Mouse (Mus musculus): ENCODE measurements at regions not wholly inside any gene's neighbourhood (a gene's known extent, or its start where the extent isn't known, plus 50 kb on each side); places are given as distances from the start of the nearest gene placed in this dataset.
"Not testable (repeated sequence)": the region's sequence is repeated elsewhere in the genome, so short reads cannot be mapped to it uniquely, and the experiment has no call there.

DNA sequence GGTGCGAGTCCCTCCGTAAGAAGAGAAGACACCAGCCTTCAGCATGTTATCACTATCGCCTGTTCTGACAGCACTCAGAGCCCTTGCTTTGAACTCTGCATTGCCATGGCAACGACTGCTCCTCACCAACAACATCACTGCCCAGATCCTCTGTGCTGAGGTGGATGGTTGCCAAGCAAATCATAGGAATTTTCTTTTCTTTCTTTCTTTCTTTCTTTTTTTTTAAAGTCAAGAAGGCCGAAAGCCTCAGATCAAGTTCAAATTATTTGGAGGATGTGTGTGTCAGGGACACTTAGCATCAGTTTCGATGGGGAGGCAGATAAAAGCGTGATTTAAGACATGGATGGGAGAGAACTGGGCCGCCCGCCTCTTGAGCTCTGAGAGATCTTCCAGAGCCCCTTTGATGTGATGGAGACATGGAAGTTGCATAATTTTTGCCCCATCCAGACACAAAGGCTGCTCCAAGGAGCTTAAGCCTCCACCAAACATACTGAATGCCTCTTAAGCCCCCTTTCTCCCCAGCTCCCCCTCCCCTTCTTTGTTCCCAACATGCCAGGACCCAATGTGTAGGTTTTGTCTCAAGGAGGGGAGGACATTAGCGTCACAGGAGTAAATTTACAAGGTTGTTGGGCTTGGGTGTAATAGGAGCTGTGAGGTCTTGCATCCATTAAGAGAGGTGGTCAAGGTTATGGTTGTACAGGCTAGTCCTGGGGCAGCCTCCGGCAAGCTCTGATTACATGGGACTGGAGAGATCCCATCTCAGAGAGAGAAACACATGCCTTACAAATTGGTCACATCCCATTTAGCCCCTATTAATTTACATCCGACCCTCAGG lies 167.4 kb upstream of the Npvf start:
- DNase-seq (ENCODE audit: low spot score in 2 of 2) = no peak

DNA sequence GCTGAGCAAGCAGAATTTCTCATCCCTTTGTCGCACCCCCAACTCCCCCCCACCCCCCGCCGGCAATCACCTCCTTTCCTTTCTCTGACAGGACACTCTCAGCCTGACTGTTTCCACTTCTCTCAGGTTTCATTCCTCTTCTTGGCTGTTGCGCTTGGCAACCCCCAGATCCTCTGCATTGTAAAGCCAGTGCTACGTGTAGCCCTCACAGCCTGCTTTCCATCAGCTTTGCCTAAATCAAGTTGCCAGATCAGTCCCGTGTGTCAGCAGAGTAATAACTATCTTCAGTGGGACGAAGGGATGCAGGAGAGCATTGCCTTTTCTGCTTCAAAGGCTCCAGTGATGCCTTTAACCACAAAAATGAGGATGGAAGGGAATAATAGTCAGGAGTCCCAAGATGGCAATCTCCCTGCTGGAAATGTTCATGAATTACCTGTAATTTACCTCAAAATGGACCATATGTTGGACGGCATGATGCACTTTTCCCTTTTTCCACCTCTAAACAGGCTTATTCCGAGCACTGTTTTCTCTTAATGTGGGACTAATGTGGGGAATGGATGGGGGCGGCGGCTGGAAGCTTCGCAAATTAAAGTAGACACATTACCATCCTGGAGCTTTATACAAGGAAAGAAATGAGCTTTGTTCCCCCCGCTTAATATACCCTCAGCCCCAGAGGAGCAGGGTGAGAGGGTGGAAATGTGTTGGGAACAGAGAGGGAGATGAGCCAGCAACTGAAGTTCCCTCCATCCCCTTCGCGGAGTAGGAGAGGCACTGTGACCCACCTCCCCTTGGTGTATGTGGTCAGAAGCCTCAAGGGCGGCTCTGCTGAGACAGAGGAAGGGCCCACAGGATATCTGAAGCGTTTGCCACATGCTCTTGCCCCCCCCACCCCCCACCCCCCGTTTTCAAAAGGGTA lies 168.3 kb upstream of the Npvf start:
- DNase-seq (ENCODE audit: low spot score in 2 of 2) = no peak

DNA sequence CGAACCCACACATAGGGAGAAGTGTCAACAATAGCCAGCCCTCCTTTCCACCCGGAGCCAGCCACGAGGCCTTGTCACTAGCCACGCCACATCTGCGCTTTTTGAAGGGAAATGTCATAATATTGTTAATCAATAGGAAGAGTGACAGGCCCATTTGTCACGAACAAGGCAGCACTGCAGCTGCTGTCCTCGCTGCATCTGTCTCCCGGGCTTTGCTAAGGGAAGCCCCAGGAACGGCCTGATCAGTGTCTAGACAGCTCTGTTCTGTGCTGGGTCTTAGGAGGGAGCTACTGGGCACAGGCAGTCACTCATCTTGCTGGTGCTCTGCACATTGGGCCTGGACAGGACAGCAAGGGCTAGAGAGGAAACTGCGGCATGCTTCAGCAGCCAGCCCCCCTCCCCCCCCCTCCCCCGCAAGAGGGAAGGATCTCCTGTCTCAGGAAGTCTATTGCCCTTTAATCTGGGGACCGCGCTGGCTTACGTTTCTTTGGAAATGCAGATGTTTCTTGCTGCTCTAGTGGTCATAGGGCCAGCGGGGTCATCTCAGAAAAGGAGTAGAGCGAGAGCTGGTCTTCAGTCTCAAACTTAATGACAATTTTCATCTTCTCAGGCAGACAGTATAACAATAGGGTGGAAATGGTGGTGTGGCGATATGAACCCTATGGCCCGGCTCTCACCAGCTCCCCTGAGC lies 169.1 kb upstream of the Npvf start:
- DNase-seq (ENCODE audit: low spot score in 2 of 2) = no peak

DNA sequence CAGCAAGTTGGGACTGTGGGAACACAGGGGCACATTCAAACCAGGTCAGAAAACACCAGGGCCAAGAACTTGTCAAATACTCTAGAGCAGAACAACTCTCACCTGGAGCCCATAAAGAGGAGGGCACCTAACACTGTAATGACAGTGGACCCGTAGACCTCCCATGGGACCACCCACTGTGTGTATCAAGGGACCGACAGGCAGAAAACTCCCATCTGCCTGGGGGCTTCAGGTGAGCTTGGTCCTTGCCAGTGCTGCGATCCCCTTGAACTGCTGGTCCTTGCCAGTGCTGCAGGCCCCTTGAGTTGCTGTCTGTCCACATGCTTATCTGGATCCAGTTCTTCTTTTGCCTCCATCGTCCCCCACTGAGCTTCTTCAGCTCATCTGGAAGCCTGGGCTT lies 170.2 kb upstream of the Npvf start:
- no peak for DNase-seq (ENCODE audit: low spot score in 2 of 2)

DNA sequence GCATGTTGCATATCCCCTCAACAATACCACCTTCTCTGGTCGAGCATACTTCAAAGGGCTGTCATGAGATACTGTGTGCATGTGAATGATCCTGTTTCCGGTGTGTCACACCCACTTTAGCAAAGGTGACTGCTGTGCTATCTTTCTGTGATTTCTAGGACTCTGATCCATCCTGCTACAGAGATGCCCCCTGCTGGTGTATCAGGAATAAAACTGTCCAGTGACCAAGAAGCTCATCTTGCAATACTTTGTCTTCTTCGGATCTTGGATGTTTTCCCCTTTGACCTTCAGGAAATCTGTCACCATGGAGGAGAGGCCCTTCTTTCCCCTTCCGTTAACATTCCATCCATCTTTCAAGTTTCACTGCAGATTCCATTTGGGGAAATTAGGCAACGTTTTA lies 177.5 kb upstream of the Npvf start:
- DNase-seq (ENCODE audit: low spot score in 2 of 2) = no peak

DNA sequence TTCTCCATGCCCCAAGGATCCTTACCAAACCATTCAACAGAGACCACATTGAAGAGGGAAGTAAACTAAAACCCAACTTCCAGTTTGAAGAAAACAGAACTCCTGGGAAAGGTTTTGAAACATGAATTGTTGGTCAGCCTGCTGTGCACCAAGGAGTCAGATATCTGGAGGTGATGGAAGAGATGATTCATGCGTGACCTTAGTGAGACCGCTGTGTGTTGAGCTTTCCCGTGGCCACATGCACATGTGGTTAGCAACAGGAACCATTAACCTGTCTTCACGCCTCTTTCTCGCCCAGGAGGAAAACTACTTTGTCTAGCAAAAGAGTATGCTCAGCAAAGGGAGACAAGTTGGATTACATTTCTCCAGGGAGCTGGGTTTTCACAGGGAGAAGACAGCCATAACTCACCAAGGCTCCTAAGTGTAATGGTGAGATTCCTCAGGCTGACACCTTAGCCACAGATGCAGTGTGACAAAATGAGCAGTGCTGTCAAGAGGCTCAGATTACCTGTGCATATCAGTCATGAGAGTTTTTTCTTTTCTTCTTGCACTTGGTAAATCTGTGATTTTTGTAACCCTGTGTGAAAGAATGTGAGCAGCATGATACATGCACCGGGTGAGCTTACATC lies 181.9 kb upstream of the Npvf start:
- DNase-seq (ENCODE audit: low spot score in 2 of 2) = no peak

DNA sequence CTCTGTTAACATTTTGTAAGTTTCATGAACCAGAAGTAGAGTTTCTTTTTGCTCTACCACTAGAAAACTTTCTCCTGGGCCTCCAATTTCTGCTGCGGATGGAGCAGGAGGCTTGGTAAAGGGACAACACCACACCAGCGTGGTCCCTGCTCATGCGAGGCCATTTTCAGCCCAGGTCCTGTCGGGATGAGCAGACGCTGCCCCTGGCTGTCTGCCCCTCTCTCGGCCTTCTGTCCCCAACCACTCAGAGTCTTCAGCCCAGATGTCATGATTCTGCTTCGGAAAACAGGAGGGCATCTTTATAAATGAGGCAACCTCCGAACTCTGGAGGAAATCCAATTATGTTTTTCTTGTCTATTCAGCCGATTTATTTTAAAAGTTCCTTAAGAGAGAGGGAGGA lies 186.6 kb upstream of the Npvf start:
- no peak for DNase-seq (ENCODE audit: low spot score in 2 of 2)

DNA sequence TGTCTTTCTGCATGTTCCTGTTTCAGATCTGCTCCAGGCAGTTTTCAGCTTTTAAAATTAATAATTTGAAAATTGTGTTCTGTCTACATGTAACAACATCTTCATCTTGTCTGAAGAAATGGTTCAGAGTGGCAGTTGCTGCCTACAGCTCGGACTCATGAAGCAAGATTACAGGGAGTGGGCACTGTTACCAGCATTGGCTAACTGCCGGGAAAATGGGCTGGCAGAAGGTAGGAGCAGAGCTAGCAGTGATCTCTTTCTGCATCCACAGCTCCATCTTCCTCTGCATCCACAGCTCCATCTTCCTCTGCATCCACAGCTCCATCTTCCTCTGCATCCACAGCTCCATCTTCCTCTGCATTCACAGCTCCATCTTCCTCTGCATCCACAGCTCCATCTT lies 191.0 kb upstream of the Npvf start:
- DNase-seq (ENCODE audit: low spot score in 2 of 2) = not testable (repeated sequence)

DNA sequence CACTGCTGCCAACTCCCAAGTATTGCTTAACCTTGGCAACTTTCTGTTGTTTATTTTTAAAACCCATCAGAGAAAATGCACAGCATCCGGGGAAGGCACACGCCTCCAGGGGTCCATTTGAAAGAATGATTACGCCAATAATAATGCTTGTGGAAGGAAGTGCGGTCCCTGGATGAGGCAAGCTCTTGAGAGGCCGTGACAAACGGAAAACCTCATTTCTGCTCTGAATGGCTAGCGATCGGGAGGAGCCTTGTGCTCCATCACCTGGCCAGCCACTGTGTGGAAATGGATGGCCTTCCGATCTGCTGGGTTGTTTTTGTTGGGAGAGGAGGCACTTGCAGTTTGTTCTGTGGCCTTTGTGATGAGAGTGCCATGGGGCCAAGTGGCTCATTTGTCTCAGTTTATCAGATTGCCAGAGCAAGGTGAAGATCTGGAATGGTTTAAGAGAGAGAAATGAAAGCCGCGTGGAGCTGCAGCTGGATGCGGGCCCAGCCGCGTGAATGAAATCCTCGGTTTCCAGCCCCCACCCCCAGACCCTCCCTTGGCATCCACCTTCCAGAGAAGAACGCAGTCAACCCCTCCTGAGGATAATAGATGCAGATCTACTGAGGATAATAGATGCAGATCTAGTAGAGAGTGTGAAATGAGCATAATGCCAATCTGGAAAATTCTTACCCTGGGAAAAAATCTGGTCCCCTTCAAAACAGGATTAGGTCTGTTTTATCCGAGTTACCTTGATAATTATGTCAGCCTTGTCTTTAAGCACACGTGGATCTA lies 192.7 kb upstream of the Npvf start:
- DNase-seq (ENCODE audit: low spot score in 2 of 2) = no peak

DNA sequence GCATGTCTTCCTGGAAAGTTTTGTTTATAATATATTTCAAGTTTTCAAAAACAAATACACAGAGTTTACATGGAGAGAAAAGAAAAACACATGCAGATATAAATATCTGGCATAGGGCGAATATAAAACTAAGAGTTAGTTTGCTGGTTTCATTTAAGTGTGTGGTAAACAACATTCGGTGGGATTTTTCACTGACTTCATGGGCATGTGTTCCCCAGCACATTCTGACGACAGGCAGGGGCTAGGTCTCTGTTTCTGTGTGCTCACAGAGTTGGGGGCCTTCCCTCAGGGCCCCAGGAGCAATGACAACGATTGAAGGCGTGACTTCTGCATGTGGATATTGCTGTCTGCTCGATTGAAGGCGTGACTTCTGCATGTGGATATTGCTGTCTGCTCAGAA lies 193.3 kb upstream of the Npvf start:
- DNase-seq (ENCODE audit: low spot score in 2 of 2) = no peak

DNA sequence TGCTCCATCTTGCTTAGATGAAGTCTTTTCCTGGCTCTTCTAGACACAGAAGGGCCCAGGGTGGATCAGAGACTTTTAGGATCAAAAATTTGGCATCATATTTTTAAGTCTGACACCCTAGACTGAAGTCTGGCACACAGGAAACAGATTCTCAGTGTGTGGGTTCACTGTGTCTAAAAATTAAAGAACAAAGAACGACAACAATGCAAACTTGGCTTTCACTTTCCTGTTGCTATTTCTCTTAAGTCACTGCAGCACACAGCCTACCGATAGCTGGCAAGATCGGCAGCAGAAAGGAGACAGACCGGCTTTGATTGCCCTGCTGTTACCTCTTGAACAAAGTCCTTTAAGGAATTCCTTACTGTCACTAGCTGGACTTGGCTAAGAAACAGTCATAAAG lies 204.9 kb upstream of the Npvf start:
- no peak for DNase-seq (ENCODE audit: low spot score in 2 of 2)

DNA sequence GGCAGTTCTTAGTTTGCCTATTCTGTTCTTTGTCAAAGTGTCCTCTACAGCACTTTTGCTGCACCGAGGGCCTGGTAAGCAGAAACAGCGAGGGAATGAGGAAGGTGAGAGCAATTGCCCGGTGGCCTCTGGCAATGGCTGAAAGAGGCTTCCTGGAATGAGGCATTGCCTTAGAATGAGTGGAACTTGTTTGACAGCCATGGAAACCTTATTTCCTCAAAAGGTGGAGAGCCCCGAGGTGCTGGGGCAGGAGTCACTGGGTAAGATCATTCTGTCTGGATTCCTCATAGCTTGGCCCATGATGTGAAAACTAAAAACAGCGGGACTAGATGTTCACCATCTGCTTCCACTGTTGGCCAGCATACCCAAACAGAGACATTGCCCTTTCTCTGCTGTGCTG lies 223.8 kb upstream of the Npvf start:
- no peak for DNase-seq (ENCODE audit: low spot score in 2 of 2)

DNA sequence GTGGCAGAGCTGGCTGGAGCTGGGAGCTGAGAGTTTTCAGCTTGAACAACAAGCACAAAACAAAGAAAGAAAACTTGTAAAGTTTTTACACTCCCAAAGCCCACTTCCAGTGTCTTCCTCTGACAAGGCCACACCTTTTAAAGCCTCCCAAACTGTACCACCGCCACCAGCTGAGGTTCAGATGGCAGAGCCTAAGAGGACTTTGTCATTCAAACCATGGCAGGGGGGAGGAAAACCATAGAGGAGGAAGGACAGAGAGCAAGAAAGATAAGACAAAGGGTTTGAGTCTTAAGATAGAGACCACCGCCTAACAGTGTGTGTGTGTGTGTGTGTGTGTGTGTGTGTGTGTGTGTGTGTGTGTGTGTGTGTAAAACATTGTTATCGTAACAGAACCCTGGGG lies 228.1 kb upstream of the Npvf start:
- DNase-seq (ENCODE audit: low spot score in 2 of 2) = no peak

DNA sequence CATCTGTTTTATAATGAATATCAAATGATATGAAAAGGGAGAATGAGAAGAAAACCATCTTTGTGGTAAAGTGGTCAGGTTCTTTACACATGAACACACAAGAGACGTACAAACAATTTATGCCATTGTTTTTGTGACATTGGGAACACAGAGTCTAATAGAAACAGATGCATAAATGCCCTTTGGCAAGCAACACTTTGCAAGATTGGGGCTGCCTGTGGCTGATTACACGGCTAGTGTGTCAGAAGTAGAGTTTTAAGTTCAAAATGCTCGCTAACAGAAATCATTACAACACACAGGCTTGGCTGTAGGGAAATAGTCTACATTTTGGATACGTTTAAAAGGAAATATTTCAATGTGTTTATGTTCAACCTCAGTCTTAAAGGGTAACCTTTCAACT lies 228.5 kb upstream of the Npvf start:
- no peak for DNase-seq (ENCODE audit: low spot score in 2 of 2)

DNA sequence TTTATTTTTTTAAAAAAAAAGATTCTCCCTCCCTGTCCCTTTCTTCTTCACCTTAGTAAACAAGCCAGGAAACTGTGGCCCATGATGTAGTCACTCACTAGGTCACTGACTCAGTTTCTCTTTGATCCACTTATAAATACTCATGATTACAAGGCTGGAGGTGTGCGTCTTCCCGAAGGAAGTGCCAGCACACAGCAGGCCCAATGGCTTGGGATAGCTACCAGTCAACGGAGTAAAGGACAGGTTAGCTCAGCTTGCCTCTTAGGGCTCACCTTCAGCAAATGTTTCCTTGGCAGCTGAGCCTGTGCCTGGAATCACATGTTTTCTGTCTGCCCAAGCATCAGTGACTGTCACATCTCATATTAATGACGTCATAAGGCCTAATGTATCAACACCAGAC lies 230.8 kb upstream of the Npvf start:
- DNase-seq (ENCODE audit: low spot score in 2 of 2) = no peak

DNA sequence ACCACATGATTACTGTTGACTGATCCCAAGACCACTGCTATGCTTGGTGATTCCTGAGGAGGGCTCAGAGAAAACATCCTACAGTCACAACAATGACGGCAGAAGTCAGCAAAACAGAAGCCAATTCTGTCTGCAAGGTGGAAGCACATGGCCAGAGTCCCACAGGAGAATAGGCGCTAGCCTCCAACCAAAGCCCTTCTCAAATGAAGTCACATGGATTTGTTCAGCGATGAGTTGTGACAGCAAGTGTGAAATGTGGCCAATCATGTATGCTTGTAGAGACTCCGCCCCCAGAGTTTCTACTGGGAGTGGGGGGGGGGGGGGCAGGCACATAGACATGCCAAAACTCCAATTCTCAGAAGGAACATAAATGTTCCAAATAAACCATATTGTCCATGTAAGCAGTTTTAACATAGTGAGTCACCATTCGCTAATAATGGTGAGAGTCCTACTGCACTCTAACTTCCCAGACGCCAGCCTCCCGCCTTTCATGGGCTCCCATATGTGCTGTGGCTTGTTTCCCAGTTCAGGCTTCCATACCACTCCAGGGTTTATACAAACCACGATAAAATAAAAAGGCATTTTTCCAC lies 231.6 kb upstream of the Npvf start:
- no peak for DNase-seq (ENCODE audit: low spot score in 2 of 2)

DNA sequence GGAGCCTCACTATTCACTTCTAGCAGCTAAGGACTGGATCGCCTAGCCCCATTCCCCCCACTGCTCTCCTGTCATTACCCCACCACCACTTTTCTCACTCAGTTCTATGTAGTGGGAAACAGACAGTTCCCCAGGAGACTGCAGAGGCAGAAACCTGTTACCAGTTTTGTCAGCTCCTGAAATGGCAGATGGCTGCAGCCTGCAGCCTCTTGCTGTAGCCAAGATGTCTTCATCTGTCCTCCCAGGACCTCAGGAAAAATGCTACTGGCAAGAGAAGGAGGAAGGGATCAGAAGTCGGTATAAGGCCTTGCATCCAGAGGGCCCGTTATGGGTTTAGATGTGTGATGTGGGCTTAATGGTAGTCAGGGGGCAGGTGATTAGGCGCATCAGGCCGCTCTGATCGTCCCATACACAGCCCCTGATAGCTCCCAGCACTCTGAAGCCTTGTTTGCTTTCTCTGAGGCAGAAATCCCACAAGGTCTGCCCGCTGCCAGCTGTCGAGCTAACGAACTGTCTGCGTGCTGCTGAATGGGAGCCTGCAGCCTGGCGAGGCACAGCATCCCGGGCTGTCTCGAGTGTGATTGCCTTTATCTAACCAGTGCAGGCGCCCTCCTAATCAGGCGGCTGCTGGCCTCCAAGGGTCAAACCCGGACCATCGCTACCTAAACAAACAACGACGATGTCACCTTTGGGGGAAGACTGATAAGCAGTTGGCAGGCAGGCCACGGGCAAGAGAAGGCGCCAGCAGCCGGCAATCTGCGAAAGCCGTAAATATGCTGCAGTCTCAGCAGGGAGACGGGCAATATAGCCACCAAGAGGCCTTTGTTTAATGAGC lies 236.3 kb upstream of the Npvf start:
- no peak for DNase-seq (ENCODE audit: low spot score in 2 of 2)

DNA sequence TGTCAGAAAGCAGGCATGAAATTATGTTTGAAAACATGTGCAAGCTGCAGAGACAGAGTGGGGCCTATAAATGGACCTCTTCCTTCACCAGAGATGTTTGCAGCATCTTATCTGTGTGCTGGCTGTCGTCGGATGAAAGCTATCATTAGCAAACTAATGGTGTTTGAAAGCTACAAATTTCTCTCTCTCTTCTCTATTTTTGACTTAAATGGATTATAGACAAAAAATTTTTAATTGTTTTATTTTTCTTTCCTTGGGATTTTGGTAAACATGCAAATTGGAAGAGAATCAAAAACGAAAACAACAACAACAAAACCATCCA lies 236.9 kb upstream of the Npvf start:
- no peak for DNase-seq (ENCODE audit: low spot score in 2 of 2)

DNA sequence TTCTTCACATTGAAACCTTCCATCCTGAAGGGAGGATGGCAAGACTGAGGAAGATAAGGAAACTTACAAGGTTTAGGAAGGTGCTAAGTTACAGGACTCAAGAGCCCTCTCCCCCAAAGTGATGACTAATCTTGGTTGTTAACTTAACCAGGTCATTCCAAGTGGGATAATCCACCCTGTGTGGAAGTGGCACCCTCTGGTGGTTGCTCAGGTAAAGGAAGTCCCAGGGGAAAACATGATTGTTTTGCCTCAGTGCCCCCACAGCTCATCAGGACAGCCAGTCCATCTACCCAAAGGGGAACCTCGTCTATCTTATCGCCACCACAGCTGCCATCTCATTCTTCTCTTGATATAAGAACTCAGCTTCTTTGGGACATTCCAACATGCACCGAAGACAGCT lies 244.6 kb upstream of the Npvf start:
- no peak for DNase-seq (ENCODE audit: low spot score in 2 of 2)
